Mouse (Mus musculus): ENCODE results near the gene Csrp1. TPM values are rescaled to one million over a fixed set of nuclear protein-coding genes. Genes with fewer than 3 reads are reported as not detected.

Gene Csrp1
- polyA plus RNA-seq, 1 experiment: 147 TPM

DNA sequence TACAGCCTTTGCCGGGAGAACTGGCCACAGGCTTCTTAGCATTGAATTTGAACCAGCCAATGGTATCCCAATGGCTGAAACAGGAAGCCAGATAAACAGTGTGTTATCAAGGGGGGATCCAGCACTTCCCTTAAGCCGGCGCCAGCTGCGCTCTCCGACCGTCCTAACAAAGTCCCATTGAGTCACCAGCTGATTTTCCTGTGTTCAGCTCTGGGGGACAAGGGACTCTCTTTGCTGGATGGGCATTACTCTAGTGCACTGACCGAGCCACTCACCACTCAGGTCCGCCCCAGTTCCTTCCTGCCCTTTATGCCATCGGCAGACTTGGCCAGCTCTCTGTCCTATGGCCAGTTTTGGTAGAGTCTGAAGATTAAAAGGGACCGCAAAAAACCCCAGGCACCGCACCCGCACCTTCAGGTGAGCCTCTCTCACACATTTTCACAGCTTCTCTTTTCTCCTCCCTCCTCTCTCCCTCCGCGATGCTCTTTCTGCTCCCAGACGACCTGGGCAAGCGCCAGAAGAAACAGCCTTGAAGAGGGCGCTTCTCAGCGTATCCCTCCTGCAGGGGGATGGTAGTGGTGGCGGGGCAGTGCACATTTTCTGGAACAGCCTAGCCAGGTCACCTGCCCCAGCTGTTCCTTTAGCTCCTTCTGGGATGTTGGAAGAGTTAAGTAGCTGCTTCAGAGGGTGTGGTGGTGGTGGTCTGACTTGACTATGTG lies 32.9 kb upstream of the Csrp1 start:
- TF ChIP-seq CTCF (IDR thresholded peaks at IDR 0.05; ENCODE audit: extremely low read depth, insufficient read length, insufficient replicate concordance, low read depth, low read length): no peak
- TF ChIP-seq POLR2A (IDR thresholded peaks at IDR 0.05; ENCODE audit: low read depth, low read length): no peak; the same call in 1 of the 2 replicates
- peak overlapping the region; percentile 22; the same call in 1 of the 2 replicates for H3K27ac ChIP-seq (ENCODE audit: insufficient read depth, low read depth, low read length)
- peak overlapping the region; percentile 54 for H3K4me3 ChIP-seq (ENCODE audit: low read depth, low read length)
- peaks cover 11% of the 10 kb centered on the region for H3K27me3 ChIP-seq (ENCODE audit: control insufficient read depth, insufficient read depth, low read length)
- peaks cover 11% of the 10 kb centered on the region; the same call in 1 of the 2 replicates for H3K4me1 ChIP-seq (ENCODE audit: control insufficient read depth, insufficient read depth, insufficient read length, low read length)
- H3K36me3 ChIP-seq (ENCODE audit: control insufficient read depth, insufficient read depth, low read length): no peaks in the 10 kb centered on the region
- WGBS: under 1% methylated on average over 19 of the region's 19 CpGs

DNA sequence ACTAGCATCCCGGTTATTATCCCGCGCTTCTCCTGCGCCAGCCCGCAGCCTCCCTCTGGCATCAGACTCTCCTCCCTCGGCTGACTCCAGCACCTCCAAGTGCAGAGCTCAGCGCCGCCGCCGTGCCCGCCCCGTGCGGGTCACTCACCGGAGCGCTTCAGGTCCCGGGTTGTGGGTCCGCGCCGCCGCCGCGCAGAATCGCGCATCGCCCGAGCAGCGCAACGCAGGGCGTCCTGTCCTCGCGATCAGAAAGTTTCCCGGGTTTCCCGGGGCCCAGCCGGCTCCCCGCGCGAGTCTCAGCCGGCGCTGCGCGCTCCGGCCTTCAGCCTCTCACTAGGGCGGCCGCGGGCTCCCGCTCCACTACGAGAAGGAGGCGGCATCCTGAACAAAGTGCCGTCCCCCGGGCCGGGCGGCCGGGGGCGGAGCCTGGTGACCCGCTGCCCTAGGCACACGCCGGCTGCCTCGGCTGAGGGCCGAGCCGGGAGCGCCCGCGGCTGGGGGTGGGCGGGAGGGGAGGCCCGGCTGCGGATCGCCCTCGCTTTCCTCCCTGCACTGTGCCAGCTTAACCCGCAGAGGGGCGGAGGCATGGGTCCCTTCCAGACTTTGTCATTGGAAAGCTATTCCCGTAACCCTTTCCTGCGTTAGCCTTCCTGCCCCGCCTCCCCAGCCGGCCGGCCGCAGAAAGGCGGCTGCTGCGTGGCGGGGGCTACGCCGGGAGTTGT lies 31.9 kb upstream of the Csrp1 start:
- under 1% methylated on average over 78 of the region's 81 CpGs for WGBS
- TF ChIP-seq POLR2A (IDR thresholded peaks at IDR 0.05; ENCODE audit: low read depth, low read length): peak; percentile 72; the same call in 1 of the 2 replicates
- TF ChIP-seq CTCF (IDR thresholded peaks at IDR 0.05; ENCODE audit: extremely low read depth, insufficient read length, insufficient replicate concordance, low read depth, low read length): no peak

GRCm38 (mm10) chr1:135688686-135689085 lies 31.2 kb upstream of the Csrp1 start:
- Histone ChIP-seq H3K4me3 (ENCODE audit: low read depth, low read length) (peak overlapping the region; percentile 70), H3K4me1 (ENCODE audit: control insufficient read depth, insufficient read depth, insufficient read length, low read length) (peaks cover 12% of the 10 kb centered on the region; the same call in 1 of the 2 replicates), H3K27ac (ENCODE audit: insufficient read depth, low read depth, low read length) (peak overlapping the region; percentile 17; the same call in 1 of the 2 replicates), H3K36me3 (ENCODE audit: control insufficient read depth, insufficient read depth, low read length) (no peaks in the 10 kb centered on the region), H3K27me3 (ENCODE audit: control insufficient read depth, insufficient read depth, low read length) (peaks cover 11% of the 10 kb centered on the region)
- 43% methylated on average over 6 of the region's 6 CpGs for WGBS
- TF ChIP-seq CTCF (IDR thresholded peaks at IDR 0.05; ENCODE audit: extremely low read depth, insufficient read length, insufficient replicate concordance, low read depth, low read length): no peak
- no peak for TF ChIP-seq POLR2A (IDR thresholded peaks at IDR 0.05; ENCODE audit: low read depth, low read length)

More for the DNA sequence above, 31.9 kb upstream of the Csrp1 start:
- peak overlapping the region; percentile 70 for H3K4me3 ChIP-seq (ENCODE audit: low read depth, low read length)
- peaks cover 11% of the 10 kb centered on the region for H3K27me3 ChIP-seq (ENCODE audit: control insufficient read depth, insufficient read depth, low read length)
- peaks cover 12% of the 10 kb centered on the region; the same call in 1 of the 2 replicates for H3K4me1 ChIP-seq (ENCODE audit: control insufficient read depth, insufficient read depth, insufficient read length, low read length)
- H3K36me3 ChIP-seq (ENCODE audit: control insufficient read depth, insufficient read depth, low read length): no peaks in the 10 kb centered on the region
- peak overlapping the region; percentile 44 for H3K27ac ChIP-seq (ENCODE audit: insufficient read depth, low read depth, low read length)

DNA sequence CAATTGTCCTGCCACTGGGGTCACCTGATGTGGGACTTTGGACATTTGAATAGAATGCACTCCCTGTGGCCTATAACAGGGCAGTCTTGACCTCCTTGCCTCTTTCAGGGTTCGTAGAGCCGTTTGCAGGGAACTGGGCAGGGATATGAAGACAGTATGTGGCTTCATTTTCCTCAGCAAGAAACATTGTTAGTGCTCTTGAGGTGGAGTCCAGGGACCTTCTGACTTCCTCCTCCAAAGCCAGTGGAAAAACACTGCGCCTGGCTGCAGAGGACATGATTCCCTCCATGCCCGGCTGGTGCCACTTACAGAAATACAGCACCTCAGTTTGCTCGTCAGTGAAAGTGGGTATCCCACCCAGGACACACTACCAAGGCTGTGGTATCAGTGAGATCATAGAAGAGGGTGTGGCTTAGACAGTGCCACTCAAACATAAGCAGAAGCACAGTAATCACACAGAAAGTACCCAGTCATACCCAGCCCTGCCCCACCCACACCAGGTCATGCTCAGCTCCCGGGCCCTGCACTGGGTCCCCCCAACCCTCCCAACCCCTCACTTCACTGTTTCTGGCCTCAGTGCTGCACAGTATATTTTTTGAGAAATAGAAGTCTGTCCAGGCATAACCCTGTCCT lies 29.0 kb upstream of the Csrp1 start:
- WGBS: 63% methylated on average over 6 of the region's 6 CpGs
- no peak for TF ChIP-seq CTCF (IDR thresholded peaks at IDR 0.05; ENCODE audit: extremely low read depth, insufficient read length, insufficient replicate concordance, low read depth, low read length)
- no peak for TF ChIP-seq POLR2A (IDR thresholded peaks at IDR 0.05; ENCODE audit: low read depth, low read length)
- Histone ChIP-seq H3K4me3 (ENCODE audit: low read depth, low read length) (no peak overlapping the region), H3K27me3 (ENCODE audit: control insufficient read depth, insufficient read depth, low read length) (peaks cover 11% of the 10 kb centered on the region), H3K4me1 (ENCODE audit: control insufficient read depth, insufficient read depth, insufficient read length, low read length) (peaks cover 12% of the 10 kb centered on the region; the same call in 1 of the 2 replicates), H3K27ac (ENCODE audit: insufficient read depth, low read depth, low read length) (peak overlapping the region; percentile 65), H3K36me3 (ENCODE audit: control insufficient read depth, insufficient read depth, low read length) (no peaks in the 10 kb centered on the region)

- no peak overlapping the region for H3K4me3 ChIP-seq (ENCODE audit: low read depth, low read length)
- 12% methylated on average over 10 of the region's 10 CpGs for WGBS
- no peaks in the 10 kb centered on the region for H3K36me3 ChIP-seq (ENCODE audit: control insufficient read depth, insufficient read depth, low read length)
- peaks cover 12% of the 10 kb centered on the region; the same call in 1 of the 2 replicates for H3K4me1 ChIP-seq (ENCODE audit: control insufficient read depth, insufficient read depth, insufficient read length, low read length)
- H3K27me3 ChIP-seq (ENCODE audit: control insufficient read depth, insufficient read depth, low read length): peaks cover 11% of the 10 kb centered on the region
- TF ChIP-seq CTCF (IDR thresholded peaks at IDR 0.05; ENCODE audit: extremely low read depth, insufficient read length, insufficient replicate concordance, low read depth, low read length) (no peak), POLR2A (IDR thresholded peaks at IDR 0.05; ENCODE audit: low read depth, low read length) (no peak)
- H3K27ac ChIP-seq (ENCODE audit: insufficient read depth, low read depth, low read length): peak overlapping the region; percentile 65
Measured at GRCm38 (mm10) chr1:135691417-135691815, 28.4 kb upstream of the Csrp1 start.

DNA sequence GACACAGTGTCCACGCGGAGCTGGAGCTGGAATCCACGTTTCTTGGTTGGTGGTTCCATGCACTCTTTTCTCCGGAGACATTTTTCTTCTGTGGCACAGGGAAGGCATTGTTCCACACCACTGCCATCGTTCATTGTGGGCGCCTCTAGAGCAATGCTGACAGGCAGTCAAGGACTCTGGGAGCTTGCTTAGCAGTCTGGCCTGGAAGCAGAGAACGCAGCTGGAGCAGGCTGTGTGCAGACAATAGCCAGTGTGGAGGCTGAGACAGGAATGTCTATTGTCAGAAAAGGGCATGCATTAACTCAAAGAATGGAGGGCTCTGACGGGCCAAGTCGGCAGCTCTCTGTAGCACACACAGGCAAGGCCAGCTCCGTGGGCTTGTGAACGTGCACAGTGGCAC lies 25.7 kb upstream of the Csrp1 start:
- no peak overlapping the region for H3K27ac ChIP-seq (ENCODE audit: insufficient read depth, low read depth, low read length)
- 62% methylated on average over 11 of the region's 11 CpGs for WGBS
- no peak for TF ChIP-seq POLR2A (IDR thresholded peaks at IDR 0.05; ENCODE audit: low read depth, low read length)
- TF ChIP-seq CTCF (IDR thresholded peaks at IDR 0.05; ENCODE audit: extremely low read depth, insufficient read length, insufficient replicate concordance, low read depth, low read length): no peak
- H3K4me1 ChIP-seq (ENCODE audit: control insufficient read depth, insufficient read depth, insufficient read length, low read length): peaks cover 5% of the 10 kb centered on the region; the same call in 1 of the 2 replicates
- H3K36me3 ChIP-seq (ENCODE audit: control insufficient read depth, insufficient read depth, low read length): no peaks in the 10 kb centered on the region
- H3K4me3 ChIP-seq (ENCODE audit: low read depth, low read length): no peak overlapping the region
- no peaks in the 10 kb centered on the region for H3K27me3 ChIP-seq (ENCODE audit: control insufficient read depth, insufficient read depth, low read length)
